Mouse (Mus musculus): ENCODE measurements around the gene Stk17b. TPM values are rescaled to one million over a fixed set of nuclear protein-coding genes. Genes with fewer than 3 reads are reported as not detected.
A peak's percentile ranks its signal among the peaks of the same experiment; 100 is the strongest.

Stk17b gene
- polyA plus RNA-seq (2012; ENCODE audit: insufficient read depth, insufficient read length, missing spikeins) = 81.1 TPM in 2 replicates

DNA sequence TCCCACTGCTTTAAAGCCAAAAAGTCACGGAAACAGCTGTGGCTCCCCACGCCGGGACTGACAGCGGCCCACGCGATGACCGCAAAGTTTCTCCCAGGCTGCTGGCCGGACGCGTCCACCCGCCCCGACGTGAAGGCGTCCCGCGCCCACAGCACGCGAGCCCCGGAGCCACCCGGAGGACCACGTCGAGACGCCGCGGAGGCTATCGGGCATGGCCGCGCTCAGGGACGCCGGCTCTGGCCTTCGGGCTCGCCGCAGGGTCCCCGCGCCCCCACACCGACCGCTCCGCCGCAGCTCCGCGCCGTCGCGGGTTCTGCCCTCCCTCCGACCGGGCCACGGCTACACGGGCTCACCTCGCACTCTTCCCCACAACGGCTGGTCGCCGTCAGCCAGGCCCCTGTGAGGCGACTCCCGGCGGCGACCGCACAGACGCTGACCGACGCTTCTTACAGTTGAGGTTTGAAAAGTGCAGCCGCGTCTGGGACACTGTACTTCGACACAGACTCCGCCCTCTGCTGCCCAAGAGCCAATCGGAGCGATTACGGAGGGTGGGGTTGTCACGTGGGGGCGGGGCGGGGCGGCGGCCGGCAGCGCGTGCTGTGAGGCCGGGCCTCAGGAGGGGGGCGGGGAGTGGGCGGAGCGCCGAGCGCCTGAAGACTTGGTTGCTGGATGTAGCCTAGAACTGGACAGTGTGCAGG, at the start of gene Stk17b:
Gene Stk17b, minus strand, starts transcription at position 504 of the 698 bp plus-strand sequence.
- Histone ChIP-seq H3K27ac (ENCODE audit: insufficient read depth, low read depth, low read length) (peak within 1 kb of the TSS; percentile 92), H3K4me1 (ENCODE audit: control insufficient read depth, insufficient read depth, low read length) (peaks cover 15% of the 10 kb centered on the region), H3K4me3 (ENCODE audit: insufficient read depth, low read length) (peak within 1 kb of the TSS; percentile 97)
- TF ChIP-seq CTCF (IDR thresholded peaks at IDR 0.05; ENCODE audit: low read depth, low read length) (no peak), POLR2A (IDR thresholded peaks at IDR 0.05; ENCODE audit: borderline replicate concordance, low read depth, low read length) (no peak; the same call in 1 of the 2 replicates)

DNA sequence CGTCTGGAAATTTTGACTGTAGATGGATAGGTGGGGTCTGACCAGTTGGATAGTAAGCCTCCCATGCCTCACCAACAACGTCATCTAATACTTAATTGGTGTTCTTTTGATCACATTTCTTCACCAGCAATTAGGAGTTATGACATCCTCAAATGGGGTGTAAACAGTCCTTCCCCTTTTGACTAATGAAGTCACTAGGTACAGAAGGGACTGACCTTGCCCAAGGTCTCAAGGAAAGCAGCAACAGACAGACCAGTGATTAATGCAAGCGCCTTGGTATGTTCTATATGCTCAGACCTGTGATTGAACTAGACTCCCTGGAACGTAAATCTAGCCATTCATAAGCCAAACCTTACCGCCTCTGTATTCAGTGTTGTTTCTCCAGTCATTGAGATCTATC, 45.3 kb upstream of the Stk17b start:
- H3K4me1 ChIP-seq (ENCODE audit: control insufficient read depth, insufficient read depth, low read length) = peaks cover 23% of the 10 kb centered on the region
- H3K4me3 ChIP-seq (ENCODE audit: insufficient read depth, low read length) = no peak overlapping the region
- no peak overlapping the region for H3K27ac ChIP-seq (ENCODE audit: insufficient read depth, low read depth, low read length)
- no peak for TF ChIP-seq CTCF (IDR thresholded peaks at IDR 0.05; ENCODE audit: low read depth, low read length)
- TF ChIP-seq POLR2A (IDR thresholded peaks at IDR 0.05; ENCODE audit: borderline replicate concordance, low read depth, low read length) = no peak

DNA sequence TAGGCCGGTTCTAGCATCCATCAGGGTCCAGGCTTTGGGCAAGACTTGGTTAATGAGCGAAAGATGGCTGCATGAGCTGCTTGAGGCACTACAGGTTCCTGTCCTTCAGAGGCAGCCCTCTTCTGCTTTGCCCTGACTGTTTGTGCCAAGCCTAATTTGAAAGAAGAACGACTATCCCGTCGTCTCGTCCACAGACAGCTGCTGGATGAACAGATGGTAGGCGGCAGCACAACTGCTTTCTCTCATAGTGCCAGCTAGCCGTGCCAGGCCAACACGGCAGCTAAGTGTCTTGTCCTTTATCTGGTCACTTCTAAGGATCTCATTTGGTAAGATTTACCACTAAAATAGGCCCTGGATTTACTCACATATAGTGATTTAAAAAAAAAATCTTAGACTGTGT, 44.1 kb upstream of the Stk17b start:
- no peak for TF ChIP-seq CTCF (IDR thresholded peaks at IDR 0.05; ENCODE audit: low read depth, low read length)
- no peak for TF ChIP-seq POLR2A (IDR thresholded peaks at IDR 0.05; ENCODE audit: borderline replicate concordance, low read depth, low read length)
- Histone ChIP-seq H3K4me3 (ENCODE audit: insufficient read depth, low read length) (no peak overlapping the region), H3K4me1 (ENCODE audit: control insufficient read depth, insufficient read depth, low read length) (peaks cover 33% of the 10 kb centered on the region), H3K27ac (ENCODE audit: insufficient read depth, low read depth, low read length) (no peak overlapping the region)

DNA sequence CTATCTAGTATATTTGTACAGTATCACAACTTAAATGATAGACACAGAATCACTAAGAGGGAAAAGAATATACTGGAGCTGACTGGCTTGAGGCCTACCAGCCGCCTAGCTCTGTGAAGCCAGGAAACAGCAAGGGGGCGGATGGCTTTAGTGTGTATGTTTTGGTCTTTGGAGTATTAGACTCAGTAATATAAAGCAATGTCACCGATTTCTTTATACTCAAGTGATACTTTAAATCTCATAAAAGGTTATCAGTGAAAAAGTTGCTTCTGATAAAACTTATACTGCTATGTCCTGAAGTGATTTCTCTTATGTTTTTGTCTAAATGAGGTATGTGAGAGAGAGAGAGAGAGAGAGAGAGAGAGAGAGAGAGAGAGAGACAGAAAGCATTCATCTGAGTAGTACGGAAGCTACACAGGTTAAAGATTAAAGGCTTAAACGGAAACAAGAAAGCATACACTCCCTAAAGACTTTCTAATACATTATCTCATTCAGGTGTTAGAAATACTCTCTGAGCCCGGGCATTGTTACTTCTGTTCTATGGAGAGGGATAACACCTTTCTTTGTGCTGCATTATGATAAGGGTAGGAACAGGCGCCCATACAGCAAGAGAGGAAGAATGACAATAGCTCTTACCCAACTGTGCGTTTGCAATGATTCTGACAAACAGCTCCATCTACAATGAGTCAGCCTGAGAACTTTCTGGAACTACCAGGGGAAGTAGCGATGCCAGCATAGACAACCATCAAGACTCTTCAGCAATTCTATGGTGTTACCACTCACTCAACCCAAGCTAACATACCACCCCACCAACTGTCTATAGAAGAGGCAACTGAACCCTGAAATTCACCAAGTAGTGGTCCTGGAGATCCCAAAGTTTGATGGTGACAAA, 39.7 kb upstream of the Stk17b start:
- H3K27ac ChIP-seq (ENCODE audit: insufficient read depth, low read depth, low read length) = peak overlapping the region; percentile 97
- H3K4me1 ChIP-seq (ENCODE audit: control insufficient read depth, insufficient read depth, low read length) = peaks cover 33% of the 10 kb centered on the region
- H3K4me3 ChIP-seq (ENCODE audit: insufficient read depth, low read length) = no peak overlapping the region
- TF ChIP-seq CTCF (IDR thresholded peaks at IDR 0.05; ENCODE audit: low read depth, low read length) = no peak
- no peak for TF ChIP-seq POLR2A (IDR thresholded peaks at IDR 0.05; ENCODE audit: borderline replicate concordance, low read depth, low read length)

DNA sequence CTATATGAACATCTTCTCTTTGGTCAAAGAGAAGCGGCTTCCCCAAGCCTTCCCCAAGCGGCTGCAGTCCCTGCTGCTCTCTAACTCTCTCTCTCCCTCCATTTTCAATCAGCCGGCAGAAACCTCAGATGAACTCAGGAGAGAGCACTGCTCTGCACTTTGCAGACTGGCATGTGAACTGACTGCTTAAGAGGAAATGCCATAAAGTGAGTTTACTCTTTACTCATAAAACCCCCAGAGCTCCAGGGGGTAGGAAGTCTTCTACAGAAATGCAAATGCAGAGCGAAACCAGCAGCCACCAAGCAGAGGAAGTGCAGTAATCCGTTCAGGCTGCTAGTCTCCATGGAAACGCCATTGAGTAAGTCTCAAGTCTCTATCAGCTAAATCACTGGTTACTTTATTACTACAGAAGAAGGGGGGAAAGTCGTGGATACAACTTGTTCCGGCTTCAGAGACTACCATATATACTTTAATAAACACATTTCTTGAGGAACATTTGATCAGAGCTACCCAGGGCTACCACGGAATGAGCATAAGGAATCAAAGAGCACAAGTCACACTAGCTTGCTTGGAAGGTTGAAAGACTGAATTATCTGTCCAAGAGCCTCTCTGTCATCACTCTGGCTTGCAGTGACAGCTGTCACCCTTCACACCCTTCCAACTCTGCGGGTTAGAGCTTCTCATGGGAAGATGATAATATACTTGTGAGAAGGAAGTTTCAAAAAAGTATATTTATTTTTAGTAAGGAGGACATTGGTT, 38.8 kb upstream of the Stk17b start:
- no peak for TF ChIP-seq CTCF (IDR thresholded peaks at IDR 0.05; ENCODE audit: low read depth, low read length)
- no peak for TF ChIP-seq POLR2A (IDR thresholded peaks at IDR 0.05; ENCODE audit: borderline replicate concordance, low read depth, low read length)
- H3K4me3 ChIP-seq (ENCODE audit: insufficient read depth, low read length) = peak overlapping the region; percentile 54

DNA sequence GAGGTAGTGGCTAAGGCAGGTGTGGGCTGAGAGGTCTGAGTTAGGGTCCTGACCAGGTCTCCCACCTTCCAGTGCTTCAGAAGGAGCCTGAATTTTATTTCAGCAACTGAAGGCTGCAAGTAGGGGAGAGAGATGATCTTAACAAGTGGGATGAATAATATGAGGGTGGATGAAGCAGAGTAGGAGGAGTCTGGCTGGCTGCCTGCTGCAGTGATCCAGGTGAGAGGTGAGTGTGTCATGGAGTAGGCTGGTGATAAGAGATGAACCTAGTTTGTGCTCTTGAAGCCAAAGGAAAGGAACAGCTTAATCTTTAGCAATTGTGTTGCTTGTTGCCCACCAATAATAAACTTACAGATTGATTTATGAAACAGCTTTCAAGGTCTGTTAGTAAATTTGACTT, 37.0 kb upstream of the Stk17b start:
- no peak overlapping the region for H3K27ac ChIP-seq (ENCODE audit: insufficient read depth, low read depth, low read length)
- no peak for TF ChIP-seq CTCF (IDR thresholded peaks at IDR 0.05; ENCODE audit: low read depth, low read length)
- no peak for TF ChIP-seq POLR2A (IDR thresholded peaks at IDR 0.05; ENCODE audit: borderline replicate concordance, low read depth, low read length)

More for the DNA sequence above, 38.8 kb upstream of the Stk17b start:
- Histone ChIP-seq H3K4me1 (ENCODE audit: control insufficient read depth, insufficient read depth, low read length) (peaks cover 39% of the 10 kb centered on the region), H3K27ac (ENCODE audit: insufficient read depth, low read depth, low read length) (peak overlapping the region; percentile 97)

DNA sequence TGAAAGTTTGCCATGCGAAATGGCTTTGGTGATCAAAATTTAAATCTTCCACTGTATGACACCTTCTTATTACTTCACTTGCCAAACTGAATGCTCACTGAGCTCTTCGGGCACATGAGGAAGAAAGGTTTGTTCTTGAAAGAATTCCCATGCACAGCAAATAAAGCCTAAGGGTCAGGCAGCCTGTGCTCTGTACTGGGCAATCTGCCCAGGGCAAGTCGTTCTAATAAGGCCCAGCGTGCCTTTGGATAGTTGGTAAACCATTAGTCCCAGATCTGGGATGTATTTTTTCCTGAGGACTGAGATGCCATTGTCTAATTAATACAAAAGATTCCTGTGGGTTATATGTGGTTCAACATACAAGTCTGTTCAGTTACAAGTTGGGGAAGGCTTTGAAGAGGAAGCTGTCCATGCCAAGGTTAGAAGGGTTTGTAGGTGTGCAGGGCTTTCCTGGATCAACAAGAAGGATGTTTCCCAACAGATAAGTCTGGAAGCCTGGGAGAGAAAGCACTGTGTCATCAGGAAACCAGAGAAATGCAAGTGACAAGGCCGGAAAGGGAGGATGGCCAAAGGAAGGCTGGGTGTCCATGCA, 35.1 kb upstream of the Stk17b start:
- Histone ChIP-seq H3K4me3 (ENCODE audit: insufficient read depth, low read length) (no peak overlapping the region), H3K4me1 (ENCODE audit: control insufficient read depth, insufficient read depth, low read length) (peaks cover 50% of the 10 kb centered on the region), H3K27ac (ENCODE audit: insufficient read depth, low read depth, low read length) (no peak overlapping the region)
- no peak for TF ChIP-seq CTCF (IDR thresholded peaks at IDR 0.05; ENCODE audit: low read depth, low read length)
- TF ChIP-seq POLR2A (IDR thresholded peaks at IDR 0.05; ENCODE audit: borderline replicate concordance, low read depth, low read length) = no peak

More for the DNA sequence above, 37.0 kb upstream of the Stk17b start:
- Histone ChIP-seq H3K4me1 (ENCODE audit: control insufficient read depth, insufficient read depth, low read length) (peaks cover 49% of the 10 kb centered on the region), H3K4me3 (ENCODE audit: insufficient read depth, low read length) (no peak overlapping the region)

DNA sequence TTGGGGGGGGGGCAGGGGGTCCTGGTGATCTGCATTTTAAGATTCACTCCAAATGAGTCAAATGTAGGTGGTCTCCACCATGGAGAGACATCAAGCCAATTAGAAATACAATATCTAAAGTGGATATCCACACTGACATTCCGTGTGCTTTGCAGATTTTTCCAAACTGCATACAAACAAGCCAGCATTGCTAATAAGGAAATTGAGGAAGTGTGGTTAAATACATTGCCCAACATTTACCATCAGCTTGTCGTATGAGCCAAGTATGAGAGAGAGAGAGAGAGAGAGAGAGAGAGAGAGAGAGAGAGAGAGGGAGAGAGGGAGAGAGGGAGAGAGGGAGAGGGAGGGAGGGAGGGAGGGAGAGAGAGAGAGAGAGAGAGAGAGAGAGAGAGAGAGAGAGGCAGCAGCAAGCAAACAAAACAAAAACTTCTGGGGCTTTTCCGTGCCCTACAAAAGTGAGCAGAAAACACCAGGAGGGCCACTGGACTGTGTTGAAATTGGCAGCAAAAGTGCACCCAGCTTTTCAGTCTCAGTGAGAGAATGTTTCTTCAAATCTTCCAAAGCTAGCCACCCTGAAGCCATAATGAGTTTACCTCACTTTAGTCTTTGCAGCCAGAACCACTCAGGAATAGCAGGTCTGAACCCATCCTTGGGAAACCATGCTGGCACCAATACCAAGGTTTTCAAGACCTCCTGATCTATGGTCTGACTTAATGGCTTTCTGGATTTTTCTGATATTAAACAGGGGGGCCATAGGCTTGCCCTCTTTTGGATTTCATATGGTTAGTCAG, 33.2 kb upstream of the Stk17b start:
- TF ChIP-seq CTCF (IDR thresholded peaks at IDR 0.05; ENCODE audit: low read depth, low read length) = no peak
- TF ChIP-seq POLR2A (IDR thresholded peaks at IDR 0.05; ENCODE audit: borderline replicate concordance, low read depth, low read length) = no peak
- no peak overlapping the region for H3K4me3 ChIP-seq (ENCODE audit: insufficient read depth, low read length)
- peaks cover 41% of the 10 kb centered on the region for H3K4me1 ChIP-seq (ENCODE audit: control insufficient read depth, insufficient read depth, low read length)
- peak overlapping the region; percentile 81 for H3K27ac ChIP-seq (ENCODE audit: insufficient read depth, low read depth, low read length)

All from bone marrow macrophage, adult 2 months (primary cell).